Mouse (Mus musculus) kidney, adult 2 months (tissue): ENCODE results near the gene Kcnj9.

Experiments used
- CTCF ChIP-seq: fragments of 200-500 bp; conservative IDR thresholded peaks from 2 replicates; pipeline ENCODE4 v1.5.1; 2011; ENCODE audit warnings: low read depth, mild to moderate bottlenecking, control low read depth, low read length, moderate library complexity, mixed read lengths; ENCODE audit not compliant: insufficient read depth, insufficient read length
- POLR2A ChIP-seq: fragments of 200-500 bp; IDR thresholded peaks from one replicate; pipeline ENCODE4 v1.6.1; 2011; ENCODE audit warnings: low read depth, low read length, control low read depth

GRCm38 (mm10) chr1:172331422-172331947 is 2.4 kb upstream of the Kcnj9 start:
- TF ChIP-seq CTCF (no peak), POLR2A (no peak)
